Mouse (Mus musculus): ENCODE measurements at regions not wholly inside any gene's neighbourhood (a gene's known extent, or its start where the extent isn't known, plus 50 kb on each side); places are given as distances from the start of the nearest gene placed in this dataset.
A peak's percentile ranks its signal among the peaks of the same experiment; 100 is the strongest.

GRCm38 (mm10) chr1:50745049-50745448, 155.4 kb upstream of the Tmeff2 start:
- Histone ChIP-seq H3K27me3 (replicated peaks; ENCODE audit: insufficient read depth, low read length) (no peaks in the 10 kb centered on the region), H3K27ac (ENCODE audit: low read length) (no peak overlapping the region), H3K4me3 (ENCODE audit: low read depth, low read length) (no peak overlapping the region), H3K9ac (replicated peaks; ENCODE audit: low read depth) (no peak overlapping the region), H3K36me3 (ENCODE audit: insufficient read depth, low read length) (no peaks in the 10 kb centered on the region), H3K4me1 (ENCODE audit: insufficient read depth, low read depth, low read length) (no peaks in the 10 kb centered on the region), H3K9me3 (ENCODE audit: low read length) (no peaks in the 10 kb centered on the region), H3K4me2 (replicated peaks; ENCODE audit: low read depth, low read length) (no peak overlapping the region)
- DNase-seq (ENCODE audit: low spot score): no peak
- TF ChIP-seq EP300 (IDR thresholded peaks at IDR 0.05): no peak
- TF ChIP-seq CTCF (IDR thresholded peaks at IDR 0.05): no peak
- no peak for ATAC-seq
- WGBS: 73% methylated on average over 5 of the region's 5 CpGs

- H3K36me3 ChIP-seq (ENCODE audit: insufficient read depth, low read length): no peaks in the 10 kb centered on the region
- H3K9ac ChIP-seq (replicated peaks; ENCODE audit: low read depth): no peak overlapping the region
- H3K4me3 ChIP-seq (ENCODE audit: low read depth, low read length): no peak overlapping the region
- H3K27ac ChIP-seq (ENCODE audit: low read length): no peak overlapping the region
- no peaks in the 10 kb centered on the region for H3K9me3 ChIP-seq (ENCODE audit: low read length)
- ATAC-seq (no peak), DNase-seq (ENCODE audit: low spot score) (no peak)
- H3K4me2 ChIP-seq (replicated peaks; ENCODE audit: low read depth, low read length): no peak overlapping the region
- H3K4me1 ChIP-seq (ENCODE audit: insufficient read depth, low read depth, low read length): no peaks in the 10 kb centered on the region
- TF ChIP-seq CTCF (IDR thresholded peaks at IDR 0.05) (no peak), EP300 (IDR thresholded peaks at IDR 0.05) (no peak)
- H3K27me3 ChIP-seq (replicated peaks; ENCODE audit: insufficient read depth, low read length): no peaks in the 10 kb centered on the region
Observed at GRCm38 (mm10) chr1:50770211-50770610, 130.2 kb upstream of the Tmeff2 start.

- ATAC-seq (no peak), DNase-seq (ENCODE audit: low spot score) (no peak)
- no peaks in the 10 kb centered on the region for H3K9me3 ChIP-seq (ENCODE audit: low read length)
- no peak overlapping the region for H3K4me2 ChIP-seq (replicated peaks; ENCODE audit: low read depth, low read length)
- H3K4me1 ChIP-seq (ENCODE audit: insufficient read depth, low read depth, low read length): no peaks in the 10 kb centered on the region
- no peaks in the 10 kb centered on the region for H3K36me3 ChIP-seq (ENCODE audit: insufficient read depth, low read length)
- TF ChIP-seq CTCF (IDR thresholded peaks at IDR 0.05) (no peak), EP300 (IDR thresholded peaks at IDR 0.05) (no peak)
- 38% methylated on average over 3 of the region's 3 CpGs for WGBS
- no peak overlapping the region for H3K27ac ChIP-seq (ENCODE audit: low read length)
- no peak overlapping the region for H3K9ac ChIP-seq (replicated peaks; ENCODE audit: low read depth)
- H3K27me3 ChIP-seq (replicated peaks; ENCODE audit: insufficient read depth, low read length): no peaks in the 10 kb centered on the region
- H3K4me3 ChIP-seq (ENCODE audit: low read depth, low read length): no peak overlapping the region
Observed at GRCm38 (mm10) chr1:50795264-50795663, 105.2 kb upstream of the Tmeff2 start.

- Histone ChIP-seq H3K4me3 (ENCODE audit: low read depth, low read length) (no peak overlapping the region), H3K36me3 (ENCODE audit: insufficient read depth, low read length) (no peaks in the 10 kb centered on the region), H3K27me3 (replicated peaks; ENCODE audit: insufficient read depth, low read length) (no peaks in the 10 kb centered on the region), H3K9me3 (ENCODE audit: low read length) (no peaks in the 10 kb centered on the region), H3K4me1 (ENCODE audit: insufficient read depth, low read depth, low read length) (no peaks in the 10 kb centered on the region), H3K4me2 (replicated peaks; ENCODE audit: low read depth, low read length) (no peak overlapping the region), H3K27ac (ENCODE audit: low read length) (no peak overlapping the region), H3K9ac (replicated peaks; ENCODE audit: low read depth) (no peak overlapping the region)
- DNase-seq (ENCODE audit: low spot score) (no peak), ATAC-seq (no peak)
- WGBS: 67% methylated on average over 3 of the region's 3 CpGs
- no peak for TF ChIP-seq EP300 (IDR thresholded peaks at IDR 0.05)
- TF ChIP-seq CTCF (IDR thresholded peaks at IDR 0.05): no peak
Observed at GRCm38 (mm10) chr1:50798166-50798565, 102.3 kb upstream of the Tmeff2 start.

GRCm38 (mm10) chr1:50806321-50806720, 94.1 kb upstream of the Tmeff2 start:
- H3K9ac ChIP-seq (replicated peaks; ENCODE audit: low read depth): no peak overlapping the region
- TF ChIP-seq EP300 (IDR thresholded peaks at IDR 0.05): no peak
- no peak for TF ChIP-seq CTCF (IDR thresholded peaks at IDR 0.05)
- no peak overlapping the region for H3K27ac ChIP-seq (ENCODE audit: low read length)
- no peaks in the 10 kb centered on the region for H3K9me3 ChIP-seq (ENCODE audit: low read length)
- no peak overlapping the region for H3K4me2 ChIP-seq (replicated peaks; ENCODE audit: low read depth, low read length)
- WGBS: 47% methylated on average over 1 of the region's 1 CpGs
- DNase-seq (ENCODE audit: low spot score) (no peak), ATAC-seq (no peak)
- H3K4me3 ChIP-seq (ENCODE audit: low read depth, low read length): no peak overlapping the region
- no peaks in the 10 kb centered on the region for H3K27me3 ChIP-seq (replicated peaks; ENCODE audit: insufficient read depth, low read length)
- no peaks in the 10 kb centered on the region for H3K36me3 ChIP-seq (ENCODE audit: insufficient read depth, low read length)
- no peaks in the 10 kb centered on the region for H3K4me1 ChIP-seq (ENCODE audit: insufficient read depth, low read depth, low read length)

GRCm38 (mm10) chr1:50806821-50807220, 93.6 kb upstream of the Tmeff2 start:
- 48% methylated on average over 1 of the region's 1 CpGs for WGBS
- DNase-seq (ENCODE audit: low spot score) (no peak), ATAC-seq (no peak)
- H3K27ac ChIP-seq (ENCODE audit: low read length): no peak overlapping the region
- no peaks in the 10 kb centered on the region for H3K36me3 ChIP-seq (ENCODE audit: insufficient read depth, low read length)
- no peaks in the 10 kb centered on the region for H3K9me3 ChIP-seq (ENCODE audit: low read length)
- TF ChIP-seq CTCF (IDR thresholded peaks at IDR 0.05) (no peak), EP300 (IDR thresholded peaks at IDR 0.05) (no peak)
- H3K4me1 ChIP-seq (ENCODE audit: insufficient read depth, low read depth, low read length): no peaks in the 10 kb centered on the region
- no peaks in the 10 kb centered on the region for H3K27me3 ChIP-seq (replicated peaks; ENCODE audit: insufficient read depth, low read length)
- no peak overlapping the region for H3K9ac ChIP-seq (replicated peaks; ENCODE audit: low read depth)
- no peak overlapping the region for H3K4me2 ChIP-seq (replicated peaks; ENCODE audit: low read depth, low read length)
- H3K4me3 ChIP-seq (ENCODE audit: low read depth, low read length): no peak overlapping the region

GRCm38 (mm10) chr1:50831663-50832062, 68.8 kb upstream of the Tmeff2 start:
- H3K36me3 ChIP-seq (ENCODE audit: insufficient read depth, low read length): no peaks in the 10 kb centered on the region
- no peaks in the 10 kb centered on the region for H3K4me1 ChIP-seq (ENCODE audit: insufficient read depth, low read depth, low read length)
- no peaks in the 10 kb centered on the region for H3K9me3 ChIP-seq (ENCODE audit: low read length)
- 38% methylated on average over 1 of the region's 1 CpGs for WGBS
- no peak overlapping the region for H3K4me2 ChIP-seq (replicated peaks; ENCODE audit: low read depth, low read length)
- H3K27me3 ChIP-seq (replicated peaks; ENCODE audit: insufficient read depth, low read length): no peaks in the 10 kb centered on the region
- TF ChIP-seq CTCF (IDR thresholded peaks at IDR 0.05) (peak; percentile 31; the same call in 1 of the 2 replicates), EP300 (IDR thresholded peaks at IDR 0.05) (no peak)
- no peak overlapping the region for H3K4me3 ChIP-seq (ENCODE audit: low read depth, low read length)
- no peak overlapping the region for H3K9ac ChIP-seq (replicated peaks; ENCODE audit: low read depth)
- no peak for DNase-seq (ENCODE audit: low spot score)
- no peak for ATAC-seq
- no peak overlapping the region for H3K27ac ChIP-seq (ENCODE audit: low read length)
